Mouse (Mus musculus) liver, adult 2 months (tissue): ENCODE results near the gene Rbm20. TPM values are rescaled to one million over a fixed set of nuclear protein-coding genes. Genes with fewer than 3 reads are reported as not detected.
"Not testable (repeated sequence)": the region's sequence is repeated elsewhere in the genome, so short reads cannot be mapped to it uniquely, and the experiment has no call there.

ENCODE experiments used
- DNase-seq: peaks from one replicate; pipeline ENCODE4 v3.0.0-alpha.2; 2011; ENCODE audit warnings: low read depth, low spot score; ENCODE audit errors: extremely low read depth
- H3K27ac ChIP-seq: fragments of 200-500 bp; replicated peaks from 2 replicates; pipeline ENCODE4 v1.5.1; 2012; ENCODE audit warnings: low read depth, mild to moderate bottlenecking, control low read depth, inconsistent platforms, low read length; ENCODE audit not compliant: insufficient read depth
- H3K27me3 ChIP-seq: fragments of 200-500 bp; 2 replicates; pipeline ENCODE4 v1.6.1; 2012; ENCODE audit warnings: mild to moderate bottlenecking, moderate library complexity, low read length, inconsistent platforms; ENCODE audit not compliant: control insufficient read depth, insufficient read depth
- H3K36me3 ChIP-seq: fragments of 200-500 bp; 2 replicates; pipeline ENCODE4 v1.6.1; 2012; ENCODE audit warnings: low read length, inconsistent platforms; ENCODE audit not compliant: control insufficient read depth, insufficient read depth
- H3K4me1 ChIP-seq: fragments of 200-500 bp; 2 replicates; pipeline ENCODE4 v1.6.1; 2011; ENCODE audit warnings: low read length; ENCODE audit not compliant: control insufficient read depth, insufficient read depth
- H3K4me3 ChIP-seq: fragments of 200-500 bp; 2 replicates; pipeline ENCODE4 v1.5.1; 2011; ENCODE audit warnings: low read depth, mild to moderate bottlenecking, control low read depth, low read length, moderate library complexity; ENCODE audit not compliant: insufficient read depth
- H3K79me2 ChIP-seq: fragments of 200-500 bp; 2 replicates; pipeline ENCODE4 v1.6.1; 2012; ENCODE audit warnings: inconsistent platforms, mild to moderate bottlenecking, low read length, moderate library complexity; ENCODE audit not compliant: control insufficient read depth, insufficient read depth
- H3K9ac ChIP-seq: fragments of 200-500 bp; 2 replicates; pipeline ENCODE4 v1.6.1; 2012; ENCODE audit warnings: low read depth, mild to moderate bottlenecking, control low read depth, inconsistent platforms, low read length
- CTCF ChIP-seq: fragments of 200-500 bp; IDR thresholded peaks from 2 replicates; pipeline ENCODE4 v1.5.1; 2011; ENCODE audit warnings: low read depth, low read length, control low read depth
- POLR2A ChIP-seq: fragments of 200-500 bp; IDR thresholded peaks from 2 replicates; pipeline ENCODE4 v1.6.1; 2011; ENCODE audit warnings: low read length, control low read depth; ENCODE audit not compliant: insufficient read depth; ENCODE audit errors: extremely low read depth
- WGBS: fragments of 180-500 bp; shearing (Covaris S2); methylation state at CpG from one replicate; pipeline ENCODE4 v1.1.7; 2018; 5-methylcytosine and 5-hydroxymethylcytosine counted together
- polyA plus RNA-seq: library from polyadenylated mRNA; depleted of rRNA; stranded (reverse); fragments of >200 nt; gene quantifications from 2 replicates; pipeline ENCODE4 v1.2.3, GENCODE M21; 2012
- total RNA-seq: library from RNA; depleted of rRNA; stranded (reverse); fragments of >200 nt; gene quantifications from 2 replicates; pipeline ENCODE4 v1.2.3, GENCODE M21; 2014

Gene Rbm20
- total and polyA plus RNA-seq, 2 experiments: 0.31 to 1.8 TPM

DNA sequence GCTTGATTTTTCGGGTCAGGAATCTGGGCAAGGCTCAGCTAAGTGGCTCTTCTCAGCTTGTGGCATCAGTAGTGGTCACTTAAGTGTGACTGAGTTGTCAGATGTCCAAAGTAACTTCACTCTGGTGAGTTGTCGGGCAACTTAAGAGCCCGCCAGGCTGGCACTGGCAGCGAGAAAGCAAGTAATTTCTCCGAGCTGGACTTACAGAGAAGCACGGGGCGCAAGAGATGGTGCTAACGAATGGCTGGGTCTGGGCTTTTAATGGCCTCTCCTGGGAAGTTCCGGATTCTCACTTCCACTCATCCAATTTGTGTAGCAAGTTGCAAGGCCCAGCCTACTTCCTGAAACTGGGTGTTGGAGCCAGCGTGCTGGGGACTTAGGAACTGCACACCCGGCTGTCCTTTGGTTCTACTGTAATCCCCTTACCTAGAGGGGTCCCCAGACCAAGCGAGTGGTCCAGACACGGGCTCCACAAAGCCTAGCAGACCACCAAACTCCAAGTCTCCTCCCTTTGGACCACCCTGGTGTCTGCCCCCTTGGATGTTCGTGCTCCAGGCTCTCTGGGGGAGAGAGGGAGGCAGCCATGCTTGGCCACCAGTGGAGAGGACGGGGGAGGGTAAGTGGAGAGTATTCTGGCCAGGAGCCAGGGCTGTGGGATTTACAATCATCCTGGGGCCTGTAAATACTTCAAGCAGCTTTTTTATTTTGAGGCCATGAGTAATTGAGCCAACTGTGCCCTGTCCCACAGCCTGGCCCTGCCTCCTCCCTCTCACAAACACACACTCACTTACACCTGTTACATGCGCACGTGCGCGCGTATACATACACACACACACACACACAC is 23.3 kb upstream of the Rbm20 start:
- Histone ChIP-seq H3K4me1 (peaks cover 3% of the 10 kb centered on the region; the same call in 1 of the 2 replicates), H3K9ac (no peak overlapping the region), H3K27me3 (no peaks in the 10 kb centered on the region), H3K79me2 (no peaks in the 10 kb centered on the region), H3K27ac (no peak overlapping the region), H3K4me3 (no peak overlapping the region), H3K36me3 (no peaks in the 10 kb centered on the region)
- 84% methylated on average over 20 of the region's 20 CpGs for WGBS
- no peak for TF ChIP-seq CTCF
- TF ChIP-seq POLR2A: no peak
- no peak for DNase-seq

DNA sequence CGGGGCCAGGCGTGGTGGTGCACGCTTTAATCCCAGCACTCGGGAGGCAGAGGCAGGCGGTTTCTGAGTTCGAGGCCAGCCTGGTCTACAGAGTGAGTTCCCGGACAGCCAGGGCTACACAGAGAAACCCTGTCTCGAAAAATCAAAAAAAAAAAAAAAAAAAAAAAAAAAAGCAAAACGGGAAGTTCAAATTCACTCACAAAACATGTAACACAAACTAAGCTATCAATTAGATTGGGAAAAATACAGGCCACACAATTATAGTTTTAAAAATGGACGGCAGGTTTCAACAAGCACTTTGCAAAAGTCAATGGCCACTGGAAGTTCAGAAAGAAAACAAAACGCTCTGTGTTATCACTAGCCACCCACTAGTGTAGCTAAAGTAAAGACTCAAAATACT is 20.7 kb upstream of the Rbm20 start:
- H3K9ac ChIP-seq, H3K27ac ChIP-seq, H3K4me3 ChIP-seq, H3K27me3 ChIP-seq, DNase-seq, H3K79me2 ChIP-seq, H3K36me3 ChIP-seq, H3K4me1 ChIP-seq: not testable (repeated sequence)
- 83% methylated on average over 11 of the region's 11 CpGs for WGBS

DNA sequence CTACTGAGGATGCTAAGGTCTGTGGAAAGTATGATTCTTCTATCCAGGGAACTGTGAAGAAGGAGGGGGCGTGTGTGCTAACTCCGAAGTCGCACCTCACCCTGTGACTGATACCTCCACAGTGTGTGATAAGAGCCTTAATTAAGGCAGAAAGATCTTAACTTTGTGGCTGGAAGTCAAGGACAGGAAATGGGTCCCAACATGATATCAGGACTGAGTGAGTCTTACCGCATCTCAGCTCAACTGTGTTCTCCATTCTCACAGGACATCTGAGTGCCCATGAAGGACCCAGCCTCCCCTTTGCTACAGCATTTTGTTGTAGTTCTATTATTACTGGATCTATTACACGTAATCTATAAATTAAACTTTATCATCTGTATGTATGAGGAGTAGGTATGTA is 19.7 kb upstream of the Rbm20 start:
- WGBS: 71% methylated on average over 5 of the region's 5 CpGs
- Histone ChIP-seq H3K9ac (no peak overlapping the region), H3K27me3 (no peaks in the 10 kb centered on the region), H3K36me3 (no peaks in the 10 kb centered on the region), H3K4me1 (no peaks in the 10 kb centered on the region), H3K4me3 (no peak overlapping the region), H3K79me2 (no peaks in the 10 kb centered on the region), H3K27ac (no peak overlapping the region)
- no peak for DNase-seq
- TF ChIP-seq CTCF: no peak
- no peak for TF ChIP-seq POLR2A

DNA sequence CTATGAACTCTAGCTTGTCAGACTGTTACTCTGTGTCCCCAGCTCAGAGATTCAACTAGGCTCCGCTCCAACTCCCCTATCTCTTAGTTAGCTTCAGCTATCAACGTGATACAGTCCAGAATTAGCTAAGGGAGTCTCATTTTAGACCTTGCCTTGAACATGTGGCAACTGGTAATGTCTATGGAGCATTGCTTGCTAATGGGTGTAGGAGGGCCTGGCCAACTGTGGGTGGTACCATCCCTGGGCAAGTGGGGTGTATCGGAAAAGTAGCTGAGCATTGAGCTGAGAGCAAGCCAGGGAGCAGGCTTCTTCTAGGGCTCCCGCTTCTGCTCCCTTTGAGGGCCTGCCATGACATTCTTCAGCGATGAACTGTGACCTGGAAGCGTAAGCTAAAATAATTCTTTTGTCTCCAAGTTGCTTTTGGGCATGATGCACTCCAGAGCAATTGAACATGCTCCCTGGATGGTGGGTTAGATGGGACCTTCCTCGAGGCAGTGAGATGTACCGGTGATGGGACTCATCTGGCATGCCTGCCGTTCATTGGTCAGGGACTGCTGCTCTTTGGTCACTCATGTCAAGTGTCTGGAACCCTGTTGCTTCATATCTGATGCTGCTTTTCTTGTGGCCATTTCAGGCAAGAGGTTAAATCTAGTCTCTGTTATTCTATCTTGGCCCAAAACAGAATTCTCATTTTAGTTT is 16.2 kb upstream of the Rbm20 start:
- no peak overlapping the region for H3K9ac ChIP-seq
- no peak for DNase-seq
- H3K79me2 ChIP-seq: no peaks in the 10 kb centered on the region
- TF ChIP-seq CTCF (no peak), POLR2A (no peak)
- H3K4me1 ChIP-seq: no peaks in the 10 kb centered on the region
- WGBS: 81% methylated on average over 9 of the region's 9 CpGs
- H3K36me3 ChIP-seq: no peaks in the 10 kb centered on the region
- no peak overlapping the region for H3K27ac ChIP-seq
- no peak overlapping the region for H3K4me3 ChIP-seq
- H3K27me3 ChIP-seq: no peaks in the 10 kb centered on the region

DNA sequence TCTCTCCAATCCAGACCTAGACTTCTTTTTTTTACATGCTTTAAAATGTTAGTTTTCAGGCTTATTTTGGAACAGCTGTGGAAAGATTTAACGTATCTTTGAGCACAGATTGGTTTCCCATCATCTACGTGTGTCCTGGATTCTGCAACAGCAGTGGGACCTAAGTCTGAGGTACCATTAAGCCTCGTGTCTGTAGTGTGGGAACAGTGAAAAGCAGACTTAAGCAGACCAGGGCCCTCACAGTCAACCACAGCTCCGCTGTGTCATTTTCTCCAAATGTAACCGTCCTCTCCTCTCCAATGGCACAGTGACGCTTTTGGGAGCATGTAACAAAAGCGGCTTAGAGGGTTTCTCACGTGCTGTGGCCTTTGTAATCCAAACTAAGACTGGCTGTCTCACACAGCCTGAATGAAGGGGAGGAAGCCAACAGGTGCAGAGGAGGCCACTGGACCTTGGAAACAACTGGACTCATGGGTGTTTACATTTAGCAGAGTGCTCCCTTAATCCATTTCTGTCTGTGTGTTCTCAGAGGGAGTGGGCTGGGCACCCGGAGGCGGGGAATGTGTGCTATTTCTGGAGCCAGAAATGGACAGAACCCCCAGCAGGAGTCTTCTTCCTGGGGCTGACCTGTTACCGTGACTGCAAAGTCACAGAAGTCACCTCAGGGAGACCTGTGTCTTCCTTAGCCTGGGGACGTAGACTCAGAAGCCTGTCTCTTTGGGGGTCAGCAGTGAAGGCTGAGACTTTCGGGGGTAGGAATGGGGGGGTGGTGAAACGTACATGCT is 15.0 kb upstream of the Rbm20 start:
- DNase-seq: no peak
- Histone ChIP-seq H3K4me1 (no peaks in the 10 kb centered on the region), H3K9ac (no peak overlapping the region), H3K79me2 (no peaks in the 10 kb centered on the region), H3K4me3 (no peak overlapping the region), H3K36me3 (no peaks in the 10 kb centered on the region), H3K27me3 (no peaks in the 10 kb centered on the region), H3K27ac (no peak overlapping the region)
- TF ChIP-seq CTCF (no peak), POLR2A (no peak)
- WGBS: 60% methylated on average over 14 of the region's 14 CpGs

DNA sequence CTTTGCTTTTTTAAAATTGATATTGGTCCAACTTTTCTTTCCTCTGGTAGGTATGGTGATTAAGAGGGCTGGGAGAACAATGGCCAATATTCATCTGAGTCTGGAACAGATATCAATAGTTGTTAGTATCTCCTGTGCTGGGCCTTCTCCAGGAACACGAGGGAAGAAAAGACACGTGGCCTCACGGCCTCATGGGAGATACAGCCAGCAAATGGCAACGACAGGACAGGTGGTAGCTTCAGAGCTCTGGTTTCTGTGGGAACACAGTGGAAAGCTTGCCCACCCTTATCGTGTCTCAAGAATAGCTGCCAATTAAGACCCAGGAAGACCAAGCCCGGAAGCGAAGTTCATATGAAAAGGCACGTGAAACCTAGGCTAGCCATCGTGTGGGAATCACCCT is 12.3 kb upstream of the Rbm20 start:
- 95% methylated on average over 9 of the region's 9 CpGs for WGBS
- H3K27me3 ChIP-seq: peaks cover under 1% of the 10 kb centered on the region; the same call in 1 of the 2 replicates

More for the DNA sequence above, 12.3 kb upstream of the Rbm20 start:
- Histone ChIP-seq H3K4me3 (no peak overlapping the region), H3K27ac (no peak overlapping the region), H3K79me2 (no peaks in the 10 kb centered on the region), H3K36me3 (no peaks in the 10 kb centered on the region), H3K9ac (no peak overlapping the region), H3K4me1 (no peaks in the 10 kb centered on the region)
- DNase-seq: no peak
- no peak for TF ChIP-seq POLR2A
- no peak for TF ChIP-seq CTCF
